Mouse (Mus musculus): Measurements from ENCODE around the gene Dazl.

DNA sequence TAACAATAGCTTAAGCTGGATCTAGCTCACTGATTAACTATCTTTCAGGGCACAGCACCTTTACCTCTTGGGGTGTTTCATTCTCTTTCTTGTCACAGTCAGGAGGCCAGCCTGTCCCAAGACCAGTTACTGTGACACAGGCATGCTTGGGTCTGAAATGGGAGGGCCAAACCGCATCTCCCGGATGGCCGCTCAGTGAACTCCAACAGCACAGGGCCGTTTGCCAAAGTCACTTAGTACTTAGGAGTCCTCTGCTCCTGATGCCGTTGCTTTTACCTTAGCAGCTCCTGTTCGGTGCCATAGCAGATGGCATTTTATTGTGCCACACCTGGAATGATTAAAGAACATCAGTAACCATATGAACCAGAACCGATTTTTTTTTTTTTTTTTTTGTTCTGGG is 5.4 kb upstream of the Dazl start:
- TF ChIP-seq POLR2A (IDR thresholded peaks at IDR 0.05; ENCODE audit: borderline replicate concordance, control insufficient read depth, low read depth, low read length) (no peak), CTCF (IDR thresholded peaks at IDR 0.05; ENCODE audit: control insufficient read depth, insufficient read depth, low read length) (no peak)
